Mouse (Mus musculus): ENCODE data around the gene Stx1b. TPM values are rescaled to one million over a fixed set of nuclear protein-coding genes. Genes with fewer than 3 reads are reported as not detected.
A peak's percentile ranks its signal among the peaks of the same experiment; 100 is the strongest.

Gene Stx1b
- total RNA-seq, 2 experiments from 2014 or later, result 0.62 TPM; not detected in 1

DNA sequence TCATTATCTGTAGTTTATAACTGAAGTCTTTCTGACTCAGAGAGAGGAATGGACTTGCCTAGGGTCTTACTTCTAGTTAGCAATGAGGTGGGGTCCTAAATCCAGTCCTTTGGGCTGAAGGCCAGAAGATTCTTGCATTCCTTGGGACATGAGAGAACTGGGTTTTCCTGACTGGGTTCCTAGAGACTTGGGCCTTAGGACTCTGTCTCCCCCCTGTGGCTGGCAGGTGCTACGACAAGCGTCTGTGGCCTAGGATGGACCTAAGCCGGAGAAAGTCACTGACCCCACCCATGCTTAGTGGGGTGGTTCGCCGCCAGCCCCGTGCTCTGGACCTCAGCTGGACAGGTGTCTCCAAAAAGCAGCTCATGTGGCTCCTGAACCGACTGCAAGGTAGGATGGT is 63.3 kb downstream of the Stx1b start:
- peak; percentile 72 for ATAC-seq (replicated peaks; ENCODE audit: poor library complexity, severe bottlenecking)

- no peak for ATAC-seq (replicated peaks; ENCODE audit: poor library complexity, severe bottlenecking)
Measured at GRCm38 (mm10) chr7:127760478-127760877, 63.9 kb downstream of the Stx1b start.

DNA sequence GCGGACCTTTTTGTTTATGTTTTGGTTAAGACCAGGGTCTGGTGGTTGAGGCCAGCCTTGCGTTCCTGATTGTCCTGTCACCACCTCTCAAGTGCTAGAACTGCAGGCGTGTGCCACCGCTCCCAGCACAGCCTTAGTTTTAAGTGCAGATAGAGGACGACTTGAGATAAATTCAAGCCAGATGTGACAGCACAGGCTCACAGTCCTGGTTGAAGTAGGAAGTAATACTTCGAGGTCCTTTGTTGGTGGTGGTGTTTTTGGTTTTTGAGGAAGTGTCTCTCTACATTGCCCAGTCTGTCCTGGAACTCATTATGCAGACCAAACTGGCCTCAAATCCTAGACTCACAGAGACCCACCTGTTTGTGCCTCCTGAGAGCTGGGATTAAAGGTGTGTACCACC is 64.6 kb downstream of the Stx1b start:
- ATAC-seq (replicated peaks; ENCODE audit: poor library complexity, severe bottlenecking), result peak; percentile 72

Other genes with a start within 250 kb of the Stx1b start
- 0.37 and 0.77 TPM in 2 replicates for gene Ccdc189, start 236.0 kb downstream of the Stx1b start, total RNA-seq (2014; fragmentation: Nextera tagmentation)
- 1.6 and 3.9 TPM in 2 replicates for gene Ccdc189, start 236.0 kb downstream of the Stx1b start, total RNA-seq (2017)
- 25.0 and 48.1 TPM in 2 replicates for gene Rnf40, start 235.8 kb downstream of the Stx1b start, total RNA-seq (2014; fragmentation: Nextera tagmentation)
- gene Rnf40, start 235.8 kb downstream of the Stx1b start, total RNA-seq (2017), result 35.3 and 42.8 TPM in 2 replicates
- 12.9 and 18.9 TPM in 2 replicates for gene Zfp629, start 208.8 kb downstream of the Stx1b start, total RNA-seq (2014; fragmentation: Nextera tagmentation)
- 8.2 and 12.6 TPM in 2 replicates for gene Zfp629, start 208.8 kb downstream of the Stx1b start, total RNA-seq (2017)
- 50.9 and 81.5 TPM in 2 replicates for gene Bcl7c, start 115.6 kb downstream of the Stx1b start, total RNA-seq (2014; fragmentation: Nextera tagmentation)
- 39.3 and 57.5 TPM in 2 replicates for gene Bcl7c, start 115.6 kb downstream of the Stx1b start, total RNA-seq (2017)
- gene Ctf1, start 111.8 kb downstream of the Stx1b start, total RNA-seq (2014; fragmentation: Nextera tagmentation), result 0.73 and 1.2 TPM in 2 replicates
- gene Ctf1, start 111.8 kb downstream of the Stx1b start, total RNA-seq (2017), result 0.90 and 3.2 TPM in 2 replicates
- gene Ctf2, start 92.4 kb downstream of the Stx1b start, total RNA-seq (2014; fragmentation: Nextera tagmentation), result not detected in 2 replicates
- gene Ctf2, start 92.4 kb downstream of the Stx1b start, total RNA-seq (2017), result 0.31 TPM in 1 of 2 replicates, not detected in the other
- 11.1 and 11.7 TPM in 2 replicates for gene Fbxl19, start 80.0 kb downstream of the Stx1b start, total RNA-seq (2014; fragmentation: Nextera tagmentation)
- gene Fbxl19, start 80.0 kb downstream of the Stx1b start, total RNA-seq (2017), result 13.8 and 17.7 TPM in 2 replicates
- gene Orai3, start 54.7 kb downstream of the Stx1b start, total RNA-seq (2014; fragmentation: Nextera tagmentation), result 36.8 and 41.2 TPM in 2 replicates
- gene Orai3, start 54.7 kb downstream of the Stx1b start, total RNA-seq (2017), result 22.7 and 22.8 TPM in 2 replicates
- 59.6 and 105 TPM in 2 replicates for gene Setd1a, start 47.9 kb downstream of the Stx1b start, total RNA-seq (2014; fragmentation: Nextera tagmentation)
- 11.9 and 12.4 TPM in 2 replicates for gene Setd1a, start 47.9 kb downstream of the Stx1b start, total RNA-seq (2017)
- not detected in 2 replicates for gene Gm49388, start 38.9 kb downstream of the Stx1b start, total RNA-seq (2014; fragmentation: Nextera tagmentation)
- 1.2 TPM in 1 of 2 replicates, not detected in the other for gene Gm49388, start 38.9 kb downstream of the Stx1b start, total RNA-seq (2017)
- gene Hsd3b7, start 23.9 kb downstream of the Stx1b start, total RNA-seq (2014; fragmentation: Nextera tagmentation), result 27.6 and 29.6 TPM in 2 replicates
- gene Hsd3b7, start 23.9 kb downstream of the Stx1b start, total RNA-seq (2017), result 19.1 and 31.6 TPM in 2 replicates
- gene Stx4a, start 255 bp downstream of the Stx1b start, total RNA-seq (2014; fragmentation: Nextera tagmentation), result 88.9 and 105 TPM in 2 replicates
- 37.7 and 38.8 TPM in 2 replicates for gene Stx4a, start 255 bp downstream of the Stx1b start, total RNA-seq (2017)
- 29.2 and 38.4 TPM in 2 replicates for gene Zfp646, start 51.7 kb upstream of the Stx1b start, total RNA-seq (2014; fragmentation: Nextera tagmentation)
- gene Zfp646, start 51.7 kb upstream of the Stx1b start, total RNA-seq (2017), result 35.5 and 40.8 TPM in 2 replicates
- 7.2 and 15.7 TPM in 2 replicates for gene Zfp668, start 52.3 kb upstream of the Stx1b start, total RNA-seq (2014; fragmentation: Nextera tagmentation)
- 3.9 and 4.9 TPM in 2 replicates for gene Zfp668, start 52.3 kb upstream of the Stx1b start, total RNA-seq (2017)
- gene Prss53, start 66.4 kb upstream of the Stx1b start, total RNA-seq (2014; fragmentation: Nextera tagmentation), result 0.19 TPM in 1 of 2 replicates, not detected in the other
- gene Prss53, start 66.4 kb upstream of the Stx1b start, total RNA-seq (2017), result 0.13 TPM in 1 of 2 replicates, not detected in the other
- gene Gm21974, start 70.9 kb upstream of the Stx1b start, total RNA-seq (2014; fragmentation: Nextera tagmentation), result not detected in 2 replicates
- not detected in 2 replicates for gene Gm21974, start 70.9 kb upstream of the Stx1b start, total RNA-seq (2017)
- gene Vkorc1, start 71.1 kb upstream of the Stx1b start, total RNA-seq (2014; fragmentation: Nextera tagmentation), result 93.1 and 126 TPM in 2 replicates
- 24.9 and 69.4 TPM in 2 replicates for gene Vkorc1, start 71.1 kb upstream of the Stx1b start, total RNA-seq (2017)
- gene Bckdk, start 79.5 kb upstream of the Stx1b start, total RNA-seq (2014; fragmentation: Nextera tagmentation), result 63.3 and 78.0 TPM in 2 replicates
- 38.6 and 50.5 TPM in 2 replicates for gene Bckdk, start 79.5 kb upstream of the Stx1b start, total RNA-seq (2017)
- gene Kat8, start 88.0 kb upstream of the Stx1b start, total RNA-seq (2014; fragmentation: Nextera tagmentation), result 20.4 and 25.0 TPM in 2 replicates
- 18.1 and 21.0 TPM in 2 replicates for gene Kat8, start 88.0 kb upstream of the Stx1b start, total RNA-seq (2017)
- not detected in 2 replicates for gene Prss8, start 105.6 kb upstream of the Stx1b start, total RNA-seq (2014; fragmentation: Nextera tagmentation)
- 0.52 TPM in 1 of 2 replicates, not detected in the other for gene Prss8, start 105.6 kb upstream of the Stx1b start, total RNA-seq (2017)
- 0.92 and 7.3 TPM in 2 replicates for gene Prss36, start 122.2 kb upstream of the Stx1b start, total RNA-seq (2014; fragmentation: Nextera tagmentation)
- gene Prss36, start 122.2 kb upstream of the Stx1b start, total RNA-seq (2017), result 0.90 and 3.3 TPM in 2 replicates
- gene Fus, start 142.9 kb upstream of the Stx1b start, total RNA-seq (2014; fragmentation: Nextera tagmentation), result 319 and 323 TPM in 2 replicates
- gene Fus, start 142.9 kb upstream of the Stx1b start, total RNA-seq (2017), result 60.8 and 62.2 TPM in 2 replicates
- gene Pycard, start 169.3 kb upstream of the Stx1b start, total RNA-seq (2014; fragmentation: Nextera tagmentation), result 115 and 175 TPM in 2 replicates
- gene Pycard, start 169.3 kb upstream of the Stx1b start, total RNA-seq (2017), result 62.6 and 101 TPM in 2 replicates
- not detected in 2 replicates for gene Trim72, start 179.4 kb upstream of the Stx1b start, total RNA-seq (2014; fragmentation: Nextera tagmentation)
- not detected in 2 replicates for gene Trim72, start 179.4 kb upstream of the Stx1b start, total RNA-seq (2017)
- 12.5 and 17.5 TPM in 2 replicates for gene Itgam, start 238.1 kb upstream of the Stx1b start, total RNA-seq (2014; fragmentation: Nextera tagmentation)
- 21.6 and 23.7 TPM in 2 replicates for gene Itgam, start 238.1 kb upstream of the Stx1b start, total RNA-seq (2017)
- not detected in 2 replicates for gene Gm49368, start 238.1 kb upstream of the Stx1b start, total RNA-seq (2014; fragmentation: Nextera tagmentation)
- gene Gm49368, start 238.1 kb upstream of the Stx1b start, total RNA-seq (2017), result 0.09 TPM in 1 of 2 replicates, not detected in the other

Data from granulocyte monocyte progenitor cell, adult 5-6 weeks (primary cell).